Mouse (Mus musculus): ENCODE data around the gene Trim43b. TPM values are rescaled to one million over a fixed set of nuclear protein-coding genes. Genes with fewer than 3 reads are reported as not detected.
"Not testable (repeated sequence)": the region's sequence is repeated elsewhere in the genome, so short reads cannot be mapped to it uniquely, and the experiment has no call there.

Gene Trim43b
- polyA plus RNA-seq (2012; rRNA removed) = not detected in 2 replicates

- H3K4me1 ChIP-seq (ENCODE audit: control insufficient read depth, insufficient read depth, low read length); H3K4me3 ChIP-seq (replicated peaks; ENCODE audit: extremely low read depth, low read depth, low read length); DNase-seq: not testable (repeated sequence)
- 30% methylated on average over 1 of the region's 2 CpGs for WGBS
Observed at GRCm38 (mm10) chr9:89092735-89093134, at the start of gene Trim43b. Gene Trim43b (minus strand): TSS chr9:89092835.

- H3K4me3 ChIP-seq (replicated peaks; ENCODE audit: extremely low read depth, low read depth, low read length); H3K4me1 ChIP-seq (ENCODE audit: control insufficient read depth, insufficient read depth, low read length); DNase-seq: not testable (repeated sequence)
- WGBS = 89% methylated on average over 7 of the region's 7 CpGs
Observed at GRCm38 (mm10) chr9:89104576-89104975, 11.9 kb upstream of the Trim43b start.

GRCm38 (mm10) chr9:89086746-89087145, 5.9 kb downstream of the Trim43b start:
- not testable (repeated sequence) for DNase-seq
- WGBS = 93% methylated on average over 13 of the region's 13 CpGs

GRCm38 (mm10) chr9:89079637-89080036, 13.0 kb downstream of the Trim43b start:
- not testable (repeated sequence) for H3K4me3 ChIP-seq (replicated peaks; ENCODE audit: extremely low read depth, low read depth, low read length); H3K4me1 ChIP-seq (ENCODE audit: control insufficient read depth, insufficient read depth, low read length); DNase-seq
- WGBS = 78% methylated on average over 10 of the region's 10 CpGs

More at GRCm38 (mm10) chr9:89086746-89087145, 5.9 kb downstream of the Trim43b start:
- H3K4me1 ChIP-seq (ENCODE audit: control insufficient read depth, insufficient read depth, low read length); H3K4me3 ChIP-seq (replicated peaks; ENCODE audit: extremely low read depth, low read depth, low read length): not testable (repeated sequence)

- not testable (repeated sequence) for H3K4me3 ChIP-seq (replicated peaks; ENCODE audit: extremely low read depth, low read depth, low read length); DNase-seq; H3K4me1 ChIP-seq (ENCODE audit: control insufficient read depth, insufficient read depth, low read length)
- WGBS = 72% methylated on average over 2 of the region's 5 CpGs
Observed at GRCm38 (mm10) chr9:89076508-89076907, 16.1 kb downstream of the Trim43b start.

- WGBS = 88% methylated on average over 4 of the region's 6 CpGs
- not testable (repeated sequence) for DNase-seq; H3K4me3 ChIP-seq (replicated peaks; ENCODE audit: extremely low read depth, low read depth, low read length); H3K4me1 ChIP-seq (ENCODE audit: control insufficient read depth, insufficient read depth, low read length)
Observed at GRCm38 (mm10) chr9:89067143-89067501, 25.5 kb downstream of the Trim43b start.

GRCm38 (mm10) chr9:89066378-89067142, 26.1 kb downstream of the Trim43b start:
- WGBS = 53% methylated on average over 41 of the region's 44 CpGs
- H3K4me3 ChIP-seq (replicated peaks; ENCODE audit: extremely low read depth, low read depth, low read length); H3K4me1 ChIP-seq (ENCODE audit: control insufficient read depth, insufficient read depth, low read length): not testable (repeated sequence)
- peak; percentile 66 for DNase-seq

Other genes starting within 250 kb of the Trim43b start
- 4.4 and 5.8 TPM in 2 replicates for gene Bcl2a1a, start 135.9 kb downstream of the Trim43b start, polyA plus RNA-seq (2012; rRNA removed)
- gene Bcl2a1b, start 106.4 kb upstream of the Trim43b start, polyA plus RNA-seq (2012; rRNA removed) = 4.9 and 6.1 TPM in 2 replicates
- gene Gm29094, start 106.5 kb upstream of the Trim43b start, polyA plus RNA-seq (2012; rRNA removed) = not detected in 2 replicates
- gene Mthfs, start 117.8 kb upstream of the Trim43b start, polyA plus RNA-seq (2012; rRNA removed) = 10.6 and 19.1 TPM in 2 replicates